Mouse (Mus musculus) layer of hippocampus, adult 9-11 months (tissue): ENCODE measurements around the gene Selplg.

Experiments used
- DNase-seq: peaks from one replicate; pipeline ENCODE4 v3.0.0; 2022

Gene Selplg

GRCm38 (mm10) chr5:113853541-113853940 lies 21.1 kb upstream of the Selplg start:
- DNase-seq = no peak

GRCm38 (mm10) chr5:113852463-113852862 lies 20.0 kb upstream of the Selplg start:
- DNase-seq = no peak

GRCm38 (mm10) chr5:113850680-113851230 lies 18.3 kb upstream of the Selplg start:
- DNase-seq = no peak

GRCm38 (mm10) chr5:113847636-113848035 lies 15.2 kb upstream of the Selplg start:
- DNase-seq = no peak

GRCm38 (mm10) chr5:113846656-113847055 lies 14.2 kb upstream of the Selplg start:
- no peak for DNase-seq

GRCm38 (mm10) chr5:113845627-113846026 lies 13.2 kb upstream of the Selplg start:
- DNase-seq = no peak

GRCm38 (mm10) chr5:113844721-113845120 lies 12.3 kb upstream of the Selplg start:
- DNase-seq = peak; percentile 65

- no peak for DNase-seq
Observed at GRCm38 (mm10) chr5:113844106-113844505, 11.7 kb upstream of the Selplg start.

- peak; percentile 81 for DNase-seq
Observed at GRCm38 (mm10) chr5:113842906-113843305, 10.5 kb upstream of the Selplg start.

GRCm38 (mm10) chr5:113842244-113842643 lies 9.8 kb upstream of the Selplg start:
- DNase-seq = no peak

- peak; percentile 73 for DNase-seq
Observed at GRCm38 (mm10) chr5:113841243-113842225, 9.1 kb upstream of the Selplg start.

- DNase-seq = peak; percentile 63
Observed at GRCm38 (mm10) chr5:113840443-113840842, 8.0 kb upstream of the Selplg start.

- peak; percentile 66 for DNase-seq
Observed at GRCm38 (mm10) chr5:113836961-113837360, 4.5 kb upstream of the Selplg start.

- no peak for DNase-seq
Observed at GRCm38 (mm10) chr5:113833316-113833947, 988 bp upstream of the Selplg start.

- no peak for DNase-seq
Observed at GRCm38 (mm10) chr5:113831741-113832140, 703 bp downstream of the Selplg start.

- no peak for DNase-seq
Observed at GRCm38 (mm10) chr5:113830796-113831195, 1.6 kb downstream of the Selplg start.

- DNase-seq = peak; percentile 87
Observed at GRCm38 (mm10) chr5:113830292-113830643, 2.2 kb downstream of the Selplg start.

GRCm38 (mm10) chr5:113829566-113830291 lies 2.7 kb downstream of the Selplg start:
- DNase-seq = no peak

GRCm38 (mm10) chr5:113828481-113828880 lies 4.0 kb downstream of the Selplg start:
- DNase-seq = no peak

- no peak for DNase-seq
Observed at GRCm38 (mm10) chr5:113827991-113828411, 4.4 kb downstream of the Selplg start.

GRCm38 (mm10) chr5:113826619-113827018 lies 5.8 kb downstream of the Selplg start:
- DNase-seq = no peak

- no peak for DNase-seq
Observed at GRCm38 (mm10) chr5:113825558-113825957, 6.9 kb downstream of the Selplg start.

- no peak for DNase-seq
Observed at GRCm38 (mm10) chr5:113824228-113824627, 8.2 kb downstream of the Selplg start.
